21 mouse cellular contexts compared by ENCODE assay signal in genomic region chr3:120065714-120066113, GRCm38 (mm10).
DNase-seq lines count a peak whose midpoint lies in the region; ATAC-seq and TF ChIP-seq lines count a peak whose summit lies in the region.
"Had no signal": no experiment of that assay in that cellular context is flagged by ENCODE, and none has a peak within 500 bp of the region (broad histone marks: within the 10 kb centered on the region; RNA-seq: fewer than 3 reads in every experiment).

No protein-coding gene starts in this region.

- no peak; the same call in 1 of the 2 replicates for ATAC-seq in embryonic facial prominence, embryonic 14.5 days (ENCODE audit: low read depth)
- no peak for ATAC-seq in heart, embryonic 11.5 days (replicated peaks; ENCODE audit: insufficient number of reproducible peaks, low FRiP score, low TSS enrichment)
- ATAC-seq in stomach, postnatal 0 days (ENCODE audit: low FRiP score, low TSS enrichment) = peak; percentile 63; the same call in 1 of the 2 replicates
- ATAC-seq: CD4-positive, CD25-positive, alpha-beta regulatory T cell, adult 4 months; forebrain, embryonic 16.5 days; hindbrain, postnatal 0 days; liver, postnatal 0 days had no signal

- H3K9me3 ChIP-seq in embryonic facial prominence, embryonic 14.5 days (ENCODE audit: control insufficient read depth, low read length) = no peaks in the 10 kb centered on the region
- no peaks in the 10 kb centered on the region for H3K9me3 ChIP-seq in embryonic facial prominence, embryonic 10.5 days
- H3K9me3 ChIP-seq in heart, embryonic 11.5 days (replicated peaks; ENCODE audit: control insufficient read depth, low read length) = no peaks in the 10 kb centered on the region
- H3K9me3 ChIP-seq in stomach, postnatal 0 days (ENCODE audit: control insufficient read depth, low read length) = no peaks in the 10 kb centered on the region
- H3K9me3 ChIP-seq: neural tube, embryonic 13.5 days had no signal

- H3K4me3 ChIP-seq in embryonic facial prominence, embryonic 14.5 days (ENCODE audit: low read depth, low read length) = no peak overlapping the region
- no peak overlapping the region for H3K4me3 ChIP-seq in embryonic facial prominence, embryonic 10.5 days
- no peak overlapping the region for H3K4me3 ChIP-seq in heart, embryonic 11.5 days (ENCODE audit: low read depth, low read length)
- H3K4me3 ChIP-seq in stomach, postnatal 0 days (ENCODE audit: low read depth, low read length) = no peak overlapping the region
- H3K4me3 ChIP-seq: layer of hippocampus, adult 2 months; left cerebral cortex, adult 2 months; neural tube, embryonic 13.5 days had no signal

- TF ChIP-seq CTCF in stomach, postnatal 0 days (IDR thresholded peaks at IDR 0.05; ENCODE audit: low read depth) = no peak

- H3K36me3 ChIP-seq in embryonic facial prominence, embryonic 14.5 days (ENCODE audit: control insufficient read depth, insufficient read depth, low read length) = no peaks in the 10 kb centered on the region
- H3K36me3 ChIP-seq in embryonic facial prominence, embryonic 10.5 days (replicated peaks) = no peaks in the 10 kb centered on the region
- no peaks in the 10 kb centered on the region for H3K36me3 ChIP-seq in heart, embryonic 11.5 days (ENCODE audit: control insufficient read depth, insufficient read depth, low read length)
- H3K36me3 ChIP-seq in stomach, postnatal 0 days (ENCODE audit: control insufficient read depth, insufficient read depth, low read length) = no peaks in the 10 kb centered on the region
- H3K36me3 ChIP-seq: G1E; neural tube, embryonic 13.5 days had no signal

- no peak overlapping the region for H3K9ac ChIP-seq in embryonic facial prominence, embryonic 14.5 days (ENCODE audit: low read depth, low read length)
- no peak overlapping the region for H3K9ac ChIP-seq in heart, embryonic 11.5 days (ENCODE audit: low read depth, low read length)
- H3K9ac ChIP-seq in stomach, postnatal 0 days (ENCODE audit: low read length) = no peak overlapping the region
- H3K9ac ChIP-seq: liver, postnatal 0 days; neural tube, embryonic 13.5 days had no signal

- TF ChIP-seq EP300 in stomach, postnatal 0 days (optimal IDR thresholded peaks at IDR 0.05) = no peak

- intact Hi-C loops in heart, postnatal 14 days (cut with DNase I) = no loop called here

- H3K27ac ChIP-seq in embryonic facial prominence, embryonic 14.5 days (replicated peaks; ENCODE audit: low read depth, low read length) = no peak overlapping the region
- no peak overlapping the region for H3K27ac ChIP-seq in embryonic facial prominence, embryonic 10.5 days (replicated peaks)
- no peak overlapping the region for H3K27ac ChIP-seq in heart, embryonic 11.5 days (ENCODE audit: low read depth, low read length)
- no peak overlapping the region for H3K27ac ChIP-seq in stomach, postnatal 0 days (replicated peaks)
- H3K27ac ChIP-seq: hindbrain, postnatal 0 days; layer of hippocampus, adult 2 months; left cerebral cortex, adult 2 months; neural tube, embryonic 13.5 days had no signal

- no peaks in the 10 kb centered on the region for H3K27me3 ChIP-seq in embryonic facial prominence, embryonic 14.5 days (replicated peaks; ENCODE audit: control insufficient read depth, insufficient read depth, low read length)
- no peaks in the 10 kb centered on the region for H3K27me3 ChIP-seq in embryonic facial prominence, embryonic 10.5 days (replicated peaks; ENCODE audit: low read depth, poor library complexity, severe bottlenecking)
- H3K27me3 ChIP-seq in heart, embryonic 11.5 days (ENCODE audit: control insufficient read depth, insufficient read depth, low read length) = no peaks in the 10 kb centered on the region
- H3K27me3 ChIP-seq in stomach, postnatal 0 days (ENCODE audit: control insufficient read depth, insufficient read depth, low read length) = no peaks in the 10 kb centered on the region
- H3K27me3 ChIP-seq: neural tube, embryonic 13.5 days had no signal

- DNase-seq in embryonic facial prominence, embryonic 14.5 days (ENCODE audit: low spot score) = peak; percentile 54
- DNase-seq in embryonic facial prominence, embryonic 10.5 days (ENCODE audit: low spot score) = no peak
- peak; percentile 40 for DNase-seq in heart, adult 8-10 months (ENCODE audit: low spot score)
- peak; percentile 9 to 22 for DNase-seq in heart, postnatal 14 days
- no peak for DNase-seq in stomach, postnatal 0 days (ENCODE audit: low spot score)
- no peak for DNase-seq in cerebellum, postnatal 36 days
- no peak for DNase-seq in adrenal gland, postnatal 14 days
- DNase-seq: embryo, embryonic 11 days; kidney, adult 18-20 months; kidney, postnatal 10 days; liver; liver, postnatal 0 days; thymus, postnatal 36 days had no signal

- WGBS in embryonic facial prominence, embryonic 14.5 days = 79% methylated on average over 6 of the region's 6 CpGs
- WGBS in embryonic facial prominence, embryonic 10.5 days = 94% methylated on average over 6 of the region's 6 CpGs
- 78% methylated on average over 6 of the region's 6 CpGs for WGBS in heart, embryonic 11.5 days (ENCODE audit: insufficient replicate concordance)
- WGBS in stomach, postnatal 0 days = 45% methylated on average over 6 of the region's 6 CpGs

- H3K4me1 ChIP-seq in embryonic facial prominence, embryonic 14.5 days (ENCODE audit: control insufficient read depth, insufficient read depth, low read length) = no peaks in the 10 kb centered on the region
- peaks cover 9% of the 10 kb centered on the region for H3K4me1 ChIP-seq in embryonic facial prominence, embryonic 10.5 days
- H3K4me1 ChIP-seq in heart, embryonic 11.5 days (ENCODE audit: control insufficient read depth, insufficient read depth, low read length) = no peaks in the 10 kb centered on the region
- H3K4me1 ChIP-seq in stomach, postnatal 0 days (replicated peaks; ENCODE audit: control insufficient read depth, insufficient read depth) = no peaks in the 10 kb centered on the region
- H3K4me1 ChIP-seq: neural tube, embryonic 13.5 days had no signal

- no peak overlapping the region for H3K4me2 ChIP-seq in embryonic facial prominence, embryonic 14.5 days (ENCODE audit: low read depth, low read length)
- H3K4me2 ChIP-seq in heart, embryonic 11.5 days = no peak overlapping the region
- no peak overlapping the region for H3K4me2 ChIP-seq in stomach, postnatal 0 days (replicated peaks; ENCODE audit: low read depth)
- H3K4me2 ChIP-seq: neural tube, embryonic 13.5 days had no signal

Comparison
In these comparisons a context has a peak if more than half of its experiments do, and no peak if none do; other contexts are left out.
1. DNase-seq: peak in embryonic facial prominence, embryonic 14.5 days (single experiment), heart, adult 8-10 months (single experiment) and heart, postnatal 14 days (2 of 2); none in embryonic facial prominence, embryonic 10.5 days (single experiment), stomach, postnatal 0 days (single experiment), cerebellum, postnatal 36 days (0 of 2) and adrenal gland, postnatal 14 days (single experiment).